Mouse (Mus musculus) erythroblast, embryonic 14.5 days (primary cell): ENCODE data around the gene Hmox2.

Source experiments
- GATA1 ChIP-seq: IDR thresholded peaks from 2 replicates; pipeline ENCODE4 v1.6.1; 2012; ENCODE audit warnings: low read length, inconsistent platforms, mixed read lengths
- TAL1 ChIP-seq: IDR thresholded peaks from 3 replicates; pipeline ENCODE4 v1.6.1; 2012; ENCODE audit warnings: low read length, inconsistent platforms, mixed read lengths

DNA sequence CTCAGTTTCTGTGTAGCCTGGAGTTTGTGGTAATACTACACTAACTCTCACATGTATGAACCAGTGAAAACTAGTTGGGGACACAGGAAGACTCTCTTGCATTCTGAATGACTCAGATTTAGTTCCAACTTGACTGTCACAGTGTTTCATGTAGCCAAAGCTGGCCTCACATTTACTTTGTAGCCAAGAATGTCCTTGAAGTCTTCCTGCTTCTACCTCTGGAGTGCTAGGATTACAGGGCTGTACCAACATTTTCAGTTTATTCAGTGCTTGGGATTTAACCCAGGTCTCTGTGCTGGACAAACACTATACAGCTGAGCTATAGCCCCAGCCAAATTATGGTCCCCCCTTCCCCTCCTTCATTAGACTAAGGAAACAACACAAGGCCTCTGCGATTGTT, 16.0 kb downstream of the Hmox2 start:
- TF ChIP-seq TAL1, result no peak
- no peak for TF ChIP-seq GATA1
